Mouse (Mus musculus): ENCODE results near the gene Vmn1r7.

GRCm38 (mm10) chr6:57031984-57032383, 6.9 kb upstream of the Vmn1r7 start, which contains the start of gene Vmn1r8:
- no peak for TF ChIP-seq CTCF (IDR thresholded peaks at IDR 0.05; ENCODE audit: low read depth, low read length)
- no peak for TF ChIP-seq EP300 (IDR thresholded peaks at IDR 0.05; ENCODE audit: insufficient read depth, low read depth, low read length)
- no peak for TF ChIP-seq POLR2A (IDR thresholded peaks at IDR 0.05; ENCODE audit: insufficient read depth, low read length)

Data from ES-Bruce4 (cell line).